Mouse (Mus musculus): Measurements from ENCODE around the gene Drd4. TPM values are rescaled to one million over a fixed set of nuclear protein-coding genes. Genes with fewer than 3 reads are reported as not detected.

Gene Drd4
- polyA plus RNA-seq, 1 experiment from 2014 or later = 0.90 TPM

GRCm38 (mm10) chr7:141265739-141266561 lies 25.9 kb upstream of the Drd4 start, which contains the start of gene Irf7:
Irf7 (minus strand) TSS chr7:141266481.
- Histone ChIP-seq H3K27me3 (ENCODE audit: control insufficient read depth, insufficient read depth, low read length) (no peaks in the 10 kb centered on the region), H3K4me2 (ENCODE audit: low read depth, low read length) (peak within 1 kb of the TSS; percentile 40), H3K36me3 (ENCODE audit: control insufficient read depth, insufficient read depth, low read length) (peaks cover 29% of the 10 kb centered on the region), H3K27ac (ENCODE audit: low read depth, low read length) (no peak within 1 kb of the TSS), H3K9ac (replicated peaks; ENCODE audit: low read depth, low read length) (peak within 1 kb of the TSS; percentile 26; the same call in 1 of the 2 replicates), H3K4me1 (ENCODE audit: control insufficient read depth, insufficient read depth, low read length) (no peaks in the 10 kb centered on the region), H3K4me3 (ENCODE audit: low read depth, low read length) (peak within 1 kb of the TSS; percentile 21), H3K9me3 (ENCODE audit: control insufficient read depth, low read length) (no peaks in the 10 kb centered on the region)
- WGBS = 15% methylated on average over 25 of the region's 25 CpGs
- ATAC-seq (ENCODE audit: low read depth) = peak; percentile 50; the same call in 1 of the 2 replicates

GRCm38 (mm10) chr7:141268466-141269272 lies 23.1 kb upstream of the Drd4 start:
- no peaks in the 10 kb centered on the region for H3K4me1 ChIP-seq (ENCODE audit: control insufficient read depth, insufficient read depth, low read length)
- ATAC-seq (ENCODE audit: low read depth) = no peak
- no peak overlapping the region for H3K4me3 ChIP-seq (ENCODE audit: low read depth, low read length)
- H3K9me3 ChIP-seq (ENCODE audit: control insufficient read depth, low read length) = no peaks in the 10 kb centered on the region
- WGBS = 78% methylated on average over 24 of the region's 24 CpGs
- peaks cover 4% of the 10 kb centered on the region for H3K36me3 ChIP-seq (ENCODE audit: control insufficient read depth, insufficient read depth, low read length)
- no peak overlapping the region for H3K9ac ChIP-seq (replicated peaks; ENCODE audit: low read depth, low read length)
- no peak overlapping the region for H3K27ac ChIP-seq (ENCODE audit: low read depth, low read length)
- H3K4me2 ChIP-seq (ENCODE audit: low read depth, low read length) = no peak overlapping the region
- H3K27me3 ChIP-seq (ENCODE audit: control insufficient read depth, insufficient read depth, low read length) = no peaks in the 10 kb centered on the region

- ATAC-seq (ENCODE audit: low read depth) = no peak
- Histone ChIP-seq H3K4me2 (ENCODE audit: low read depth, low read length) (no peak overlapping the region), H3K36me3 (ENCODE audit: control insufficient read depth, insufficient read depth, low read length) (no peaks in the 10 kb centered on the region), H3K4me3 (ENCODE audit: low read depth, low read length) (no peak overlapping the region), H3K9me3 (ENCODE audit: control insufficient read depth, low read length) (no peaks in the 10 kb centered on the region), H3K9ac (replicated peaks; ENCODE audit: low read depth, low read length) (no peak overlapping the region), H3K27me3 (ENCODE audit: control insufficient read depth, insufficient read depth, low read length) (no peaks in the 10 kb centered on the region), H3K4me1 (ENCODE audit: control insufficient read depth, insufficient read depth, low read length) (no peaks in the 10 kb centered on the region), H3K27ac (ENCODE audit: low read depth, low read length) (no peak overlapping the region)
- WGBS = 76% methylated on average over 14 of the region's 14 CpGs
Observed at GRCm38 (mm10) chr7:141269273-141269545, 22.6 kb upstream of the Drd4 start.

GRCm38 (mm10) chr7:141270631-141271030 lies 21.2 kb upstream of the Drd4 start:
- H3K36me3 ChIP-seq (ENCODE audit: control insufficient read depth, insufficient read depth, low read length) = no peaks in the 10 kb centered on the region
- no peak for ATAC-seq (ENCODE audit: low read depth)
- H3K9me3 ChIP-seq (ENCODE audit: control insufficient read depth, low read length) = no peaks in the 10 kb centered on the region
- no peak overlapping the region for H3K4me3 ChIP-seq (ENCODE audit: low read depth, low read length)
- no peak overlapping the region for H3K4me2 ChIP-seq (ENCODE audit: low read depth, low read length)
- H3K9ac ChIP-seq (replicated peaks; ENCODE audit: low read depth, low read length) = no peak overlapping the region
- no peak overlapping the region for H3K27ac ChIP-seq (ENCODE audit: low read depth, low read length)
- H3K27me3 ChIP-seq (ENCODE audit: control insufficient read depth, insufficient read depth, low read length) = no peaks in the 10 kb centered on the region
- WGBS = 91% methylated on average over 3 of the region's 3 CpGs
- H3K4me1 ChIP-seq (ENCODE audit: control insufficient read depth, insufficient read depth, low read length) = no peaks in the 10 kb centered on the region

GRCm38 (mm10) chr7:141275356-141275755 lies 16.4 kb upstream of the Drd4 start:
- Histone ChIP-seq H3K4me3 (ENCODE audit: low read depth, low read length) (no peak overlapping the region), H3K9ac (replicated peaks; ENCODE audit: low read depth, low read length) (no peak overlapping the region), H3K9me3 (ENCODE audit: control insufficient read depth, low read length) (no peaks in the 10 kb centered on the region), H3K27me3 (ENCODE audit: control insufficient read depth, insufficient read depth, low read length) (no peaks in the 10 kb centered on the region), H3K27ac (ENCODE audit: low read depth, low read length) (no peak overlapping the region), H3K4me2 (ENCODE audit: low read depth, low read length) (no peak overlapping the region), H3K4me1 (ENCODE audit: control insufficient read depth, insufficient read depth, low read length) (peaks cover 4% of the 10 kb centered on the region; the same call in 1 of the 2 replicates), H3K36me3 (ENCODE audit: control insufficient read depth, insufficient read depth, low read length) (no peaks in the 10 kb centered on the region)
- ATAC-seq (ENCODE audit: low read depth) = no peak
- 82% methylated on average over 9 of the region's 9 CpGs for WGBS

GRCm38 (mm10) chr7:141276546-141276945 lies 15.3 kb upstream of the Drd4 start, which contains the start of gene Cdhr5:
Cdhr5 (minus strand) TSS chr7:141276786.
- Histone ChIP-seq H3K9me3 (ENCODE audit: control insufficient read depth, low read length) (no peaks in the 10 kb centered on the region), H3K36me3 (ENCODE audit: control insufficient read depth, insufficient read depth, low read length) (no peaks in the 10 kb centered on the region), H3K27me3 (ENCODE audit: control insufficient read depth, insufficient read depth, low read length) (no peaks in the 10 kb centered on the region), H3K27ac (ENCODE audit: low read depth, low read length) (no peak within 1 kb of the TSS), H3K4me3 (ENCODE audit: low read depth, low read length) (no peak within 1 kb of the TSS), H3K4me2 (ENCODE audit: low read depth, low read length) (no peak within 1 kb of the TSS), H3K9ac (replicated peaks; ENCODE audit: low read depth, low read length) (no peak within 1 kb of the TSS), H3K4me1 (ENCODE audit: control insufficient read depth, insufficient read depth, low read length) (peaks cover 4% of the 10 kb centered on the region; the same call in 1 of the 2 replicates)
- no peak for ATAC-seq (ENCODE audit: low read depth)
- 27% methylated on average over 11 of the region's 11 CpGs for WGBS

- H3K27me3 ChIP-seq (ENCODE audit: control insufficient read depth, insufficient read depth, low read length) = no peaks in the 10 kb centered on the region
- no peak overlapping the region for H3K27ac ChIP-seq (ENCODE audit: low read depth, low read length)
- no peaks in the 10 kb centered on the region for H3K36me3 ChIP-seq (ENCODE audit: control insufficient read depth, insufficient read depth, low read length)
- ATAC-seq (ENCODE audit: low read depth) = peak; percentile 38; the same call in 1 of the 2 replicates
- 77% methylated on average over 11 of the region's 11 CpGs for WGBS
- peaks cover 4% of the 10 kb centered on the region; the same call in 1 of the 2 replicates for H3K4me1 ChIP-seq (ENCODE audit: control insufficient read depth, insufficient read depth, low read length)
- H3K9ac ChIP-seq (replicated peaks; ENCODE audit: low read depth, low read length) = no peak overlapping the region
- no peak overlapping the region for H3K4me3 ChIP-seq (ENCODE audit: low read depth, low read length)
- no peaks in the 10 kb centered on the region for H3K9me3 ChIP-seq (ENCODE audit: control insufficient read depth, low read length)
- no peak overlapping the region for H3K4me2 ChIP-seq (ENCODE audit: low read depth, low read length)
Observed at GRCm38 (mm10) chr7:141277701-141278678, 13.8 kb upstream of the Drd4 start.

GRCm38 (mm10) chr7:141278766-141279590 lies 12.8 kb upstream of the Drd4 start, which contains the start of gene Sct:
Sct (minus strand) TSS chr7:141279133.
- Histone ChIP-seq H3K27me3 (ENCODE audit: control insufficient read depth, insufficient read depth, low read length) (no peaks in the 10 kb centered on the region), H3K27ac (ENCODE audit: low read depth, low read length) (0 out of 2 replicates have a peak within 1 kb of the TSS, but pooled peaks have one; percentile 10), H3K4me3 (ENCODE audit: low read depth, low read length) (peak within 1 kb of the TSS; percentile 42), H3K9me3 (ENCODE audit: control insufficient read depth, low read length) (no peaks in the 10 kb centered on the region), H3K36me3 (ENCODE audit: control insufficient read depth, insufficient read depth, low read length) (no peaks in the 10 kb centered on the region), H3K4me2 (ENCODE audit: low read depth, low read length) (peak within 1 kb of the TSS; percentile 91), H3K9ac (replicated peaks; ENCODE audit: low read depth, low read length) (peak within 1 kb of the TSS; percentile 52), H3K4me1 (ENCODE audit: control insufficient read depth, insufficient read depth, low read length) (peaks cover 4% of the 10 kb centered on the region; the same call in 1 of the 2 replicates)
- WGBS = 1% methylated on average over 41 of the region's 46 CpGs
- peak; percentile 85 for ATAC-seq (ENCODE audit: low read depth)

Data from neural tube, embryonic 14.5 days (tissue).